Mouse (Mus musculus): ENCODE results near the gene Ppp1r11. TPM values are rescaled to one million over a fixed set of nuclear protein-coding genes. Genes with fewer than 3 reads are reported as not detected.

Ppp1r11 gene
- polyA plus RNA-seq, 1 experiment from 2014 or later, result 116 TPM

DNA sequence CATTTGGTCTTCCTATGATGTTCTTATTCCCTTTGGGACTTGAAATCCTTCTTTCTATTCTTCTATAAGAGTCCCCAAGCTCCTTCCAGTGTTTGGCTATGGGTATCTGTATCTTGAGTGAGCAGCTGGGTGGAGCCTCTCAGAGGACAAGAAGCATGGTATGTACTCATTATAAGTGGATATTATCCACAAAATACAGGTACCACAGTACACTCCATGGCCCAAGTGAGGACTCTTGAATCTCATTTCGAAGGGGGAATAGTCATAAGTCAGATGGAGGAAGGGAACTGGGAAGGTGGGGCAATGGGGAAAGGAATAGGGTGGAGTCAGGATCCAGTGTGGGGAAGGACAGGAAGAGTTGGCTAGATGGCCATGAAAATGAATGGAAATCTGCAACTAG lies 1.5 kb upstream of the Ppp1r11 start:
- Histone ChIP-seq H3K27ac (no peak overlapping the region), H3K4me3 (replicated peaks) (no peak overlapping the region), H3K4me1 (peaks cover 9% of the 10 kb centered on the region), H3K36me3 (peaks cover 14% of the 10 kb centered on the region), H3K27me3 (replicated peaks) (no peaks in the 10 kb centered on the region), H3K9me3 (no peaks in the 10 kb centered on the region), H3K9ac (no peak overlapping the region), H3K4me2 (no peak overlapping the region)
- ATAC-seq (ENCODE audit: insufficient read depth, low FRiP score, low read depth), result no peak
- WGBS, result 87% methylated on average over 1 of the region's 1 CpGs

DNA sequence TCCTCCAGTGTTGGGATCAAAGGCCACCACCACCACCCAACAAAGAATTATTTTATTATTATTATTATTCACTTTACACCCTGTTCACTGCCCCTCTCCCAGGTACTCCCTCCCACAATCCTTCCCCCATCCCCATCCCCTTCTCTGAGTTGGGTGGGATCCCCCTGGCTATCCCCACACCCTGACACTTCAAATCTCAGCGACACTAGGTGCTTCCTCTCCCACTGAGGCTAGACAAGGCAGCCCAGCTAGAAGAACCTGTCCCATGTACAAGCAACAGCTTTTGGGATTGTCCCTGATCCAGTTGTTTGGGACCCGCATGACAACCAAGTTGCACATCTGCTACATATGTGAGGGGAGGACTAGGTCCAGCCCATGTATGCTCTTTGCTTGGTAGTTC lies 1.1 kb upstream of the Ppp1r11 start:
- no peaks in the 10 kb centered on the region for H3K27me3 ChIP-seq (replicated peaks)
- peaks cover 9% of the 10 kb centered on the region for H3K4me1 ChIP-seq
- H3K9ac ChIP-seq, result no peak overlapping the region
- ATAC-seq (ENCODE audit: insufficient read depth, low FRiP score, low read depth), result no peak
- 90% methylated on average over 2 of the region's 2 CpGs for WGBS
- peaks cover 14% of the 10 kb centered on the region for H3K36me3 ChIP-seq
- no peak overlapping the region for H3K27ac ChIP-seq
- H3K4me2 ChIP-seq, result no peak overlapping the region
- H3K9me3 ChIP-seq, result no peaks in the 10 kb centered on the region
- H3K4me3 ChIP-seq (replicated peaks), result no peak overlapping the region

DNA sequence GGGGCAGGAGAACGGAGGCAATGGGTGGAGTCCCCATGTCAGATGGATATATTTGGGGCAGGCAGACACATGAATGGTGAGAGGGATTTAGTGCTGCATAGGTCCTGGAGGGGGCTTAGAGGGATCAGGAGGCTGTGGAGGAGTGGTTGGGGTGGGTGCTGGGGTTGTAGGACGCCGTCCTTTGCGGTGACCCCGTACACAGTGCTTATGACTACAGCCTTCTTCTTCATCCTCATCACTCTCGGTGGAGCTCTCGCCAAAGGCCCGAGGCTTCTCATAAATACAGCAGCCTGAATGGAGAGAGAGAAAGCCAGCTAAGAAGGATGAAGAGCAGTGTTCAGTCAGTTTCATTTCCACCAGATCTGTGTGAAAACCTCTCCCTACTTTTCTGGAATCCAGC lies 2.3 kb downstream of the Ppp1r11 start:
- Histone ChIP-seq H3K36me3 (peaks cover 7% of the 10 kb centered on the region), H3K4me2 (no peak overlapping the region), H3K4me3 (replicated peaks) (no peak overlapping the region), H3K9ac (no peak overlapping the region), H3K4me1 (peaks cover 9% of the 10 kb centered on the region; the same call in 1 of the 2 replicates), H3K27me3 (replicated peaks) (peaks cover 11% of the 10 kb centered on the region), H3K9me3 (no peaks in the 10 kb centered on the region), H3K27ac (no peak overlapping the region)
- ATAC-seq (ENCODE audit: insufficient read depth, low FRiP score, low read depth), result no peak
- WGBS, result 97% methylated on average over 8 of the region's 8 CpGs

DNA sequence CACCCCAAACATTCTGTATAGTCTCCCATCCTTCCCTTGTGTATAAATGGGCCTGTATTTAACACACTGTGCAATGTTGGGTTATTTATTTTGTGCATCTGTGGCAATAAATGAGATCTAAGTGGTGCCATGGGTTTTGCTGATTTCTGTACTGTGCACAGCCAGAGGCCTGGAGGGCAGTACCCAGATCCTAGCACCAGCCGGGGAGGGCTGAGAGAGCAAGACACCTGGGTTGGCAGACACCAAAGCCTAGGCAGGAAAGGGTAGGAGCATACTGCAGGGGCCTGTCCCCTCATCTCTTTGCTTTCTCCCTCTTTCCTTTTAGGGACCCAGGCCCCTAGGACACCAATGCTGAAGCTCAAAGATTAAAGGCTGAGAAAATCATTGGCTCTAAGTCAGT lies 3.3 kb downstream of the Ppp1r11 start:
- no peak overlapping the region for H3K9ac ChIP-seq
- WGBS, result 94% methylated on average over 1 of the region's 1 CpGs
- H3K4me2 ChIP-seq, result no peak overlapping the region
- ATAC-seq (ENCODE audit: insufficient read depth, low FRiP score, low read depth), result no peak
- peaks cover 7% of the 10 kb centered on the region for H3K36me3 ChIP-seq
- no peak overlapping the region for H3K27ac ChIP-seq
- H3K4me1 ChIP-seq, result peaks cover 10% of the 10 kb centered on the region; the same call in 1 of the 2 replicates
- H3K4me3 ChIP-seq (replicated peaks), result no peak overlapping the region
- peaks cover 15% of the 10 kb centered on the region for H3K27me3 ChIP-seq (replicated peaks)
- H3K9me3 ChIP-seq, result no peaks in the 10 kb centered on the region

DNA sequence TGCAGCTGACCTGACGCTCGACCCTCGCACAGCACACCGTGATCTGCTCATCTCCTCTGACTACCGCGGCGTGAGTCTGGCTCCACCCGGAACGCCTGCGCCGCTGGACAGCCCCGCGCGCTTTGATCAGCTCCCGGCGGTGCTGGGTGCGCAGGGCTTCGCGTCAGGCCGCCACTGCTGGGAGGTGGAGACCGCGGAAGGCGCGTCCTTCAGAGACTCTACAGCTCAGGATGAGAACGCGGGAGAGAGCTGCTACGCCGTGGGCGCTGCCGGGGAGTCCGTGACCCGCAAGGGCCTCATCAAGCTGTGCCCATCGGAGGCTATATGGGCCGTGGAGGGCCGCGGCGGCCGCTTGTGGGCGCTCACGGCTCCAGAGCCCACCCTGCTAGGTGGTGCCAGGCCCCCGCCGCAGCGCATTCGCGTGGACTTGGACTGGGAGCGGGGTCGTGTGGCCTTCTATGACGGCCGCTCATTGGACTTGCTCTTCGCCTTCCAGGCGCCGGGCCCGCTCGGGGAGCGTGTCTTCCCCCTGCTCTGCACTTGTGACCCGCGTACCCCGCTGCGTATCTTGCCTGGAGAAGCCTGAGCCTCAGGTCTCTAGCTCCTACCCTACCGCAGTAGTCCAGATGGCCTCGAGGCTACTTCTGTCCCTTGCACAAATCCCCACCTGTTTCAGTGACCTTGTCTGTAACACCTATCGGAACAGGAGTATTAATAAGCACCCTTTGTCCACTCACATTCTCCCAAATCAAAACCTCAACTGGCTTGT lies 4.3 kb downstream of the Ppp1r11 start:
- H3K9ac ChIP-seq, result peak overlapping the region; percentile 33
- 1% methylated on average over 62 of the region's 62 CpGs for WGBS
- 0 out of 2 replicates have a peak, but pooled peaks have one; percentile 3 for ATAC-seq (ENCODE audit: insufficient read depth, low FRiP score, low read depth)
- H3K4me1 ChIP-seq, result peaks cover 20% of the 10 kb centered on the region
- peak overlapping the region; percentile 96 for H3K4me2 ChIP-seq
- no peak overlapping the region for H3K27ac ChIP-seq
- no peaks in the 10 kb centered on the region for H3K9me3 ChIP-seq
- H3K36me3 ChIP-seq, result peaks cover 7% of the 10 kb centered on the region
- peaks cover 26% of the 10 kb centered on the region for H3K27me3 ChIP-seq (replicated peaks)
- H3K4me3 ChIP-seq (replicated peaks), result peak overlapping the region; percentile 49

DNA sequence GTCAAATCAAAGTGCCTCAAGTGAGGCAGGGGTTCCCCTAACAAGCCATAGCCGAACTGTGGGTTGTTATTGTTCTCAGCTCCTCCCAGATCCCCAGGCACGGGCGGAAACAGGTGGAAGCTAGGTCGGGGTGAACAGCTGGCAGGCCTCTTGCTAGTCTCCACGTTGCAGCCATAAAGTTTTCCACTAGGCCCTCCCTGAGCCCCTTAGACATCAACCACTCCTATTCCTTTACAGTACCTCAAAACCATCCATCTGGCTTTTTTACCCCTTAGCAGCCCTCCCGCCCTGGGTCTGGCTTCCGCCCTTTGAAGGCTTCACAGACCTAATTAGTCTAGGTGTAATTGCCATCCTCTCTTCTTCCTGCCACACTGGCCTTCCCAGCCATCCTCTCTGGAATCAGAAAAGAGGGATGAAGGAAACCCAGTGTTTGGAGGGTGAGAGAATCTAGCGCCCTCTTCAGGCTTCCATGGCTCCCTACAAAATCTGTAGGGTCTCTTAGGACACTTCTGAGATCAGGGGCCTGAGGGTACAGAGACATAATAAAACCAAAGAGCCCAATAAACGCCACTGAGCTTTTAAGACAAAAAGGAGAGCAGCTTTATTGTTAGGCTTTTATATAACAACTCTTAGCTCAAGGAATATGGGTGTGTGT lies 7.3 kb downstream of the Ppp1r11 start:
- no peaks in the 10 kb centered on the region for H3K9me3 ChIP-seq
- no peak overlapping the region for H3K27ac ChIP-seq
- peaks cover 7% of the 10 kb centered on the region for H3K36me3 ChIP-seq
- H3K27me3 ChIP-seq (replicated peaks), result peaks cover 40% of the 10 kb centered on the region
- WGBS, result 21% methylated on average over 9 of the region's 9 CpGs
- H3K4me2 ChIP-seq, result no peak overlapping the region
- ATAC-seq (ENCODE audit: insufficient read depth, low FRiP score, low read depth), result no peak
- no peak overlapping the region for H3K9ac ChIP-seq
- H3K4me3 ChIP-seq (replicated peaks), result no peak overlapping the region
- peaks cover 14% of the 10 kb centered on the region for H3K4me1 ChIP-seq

DNA sequence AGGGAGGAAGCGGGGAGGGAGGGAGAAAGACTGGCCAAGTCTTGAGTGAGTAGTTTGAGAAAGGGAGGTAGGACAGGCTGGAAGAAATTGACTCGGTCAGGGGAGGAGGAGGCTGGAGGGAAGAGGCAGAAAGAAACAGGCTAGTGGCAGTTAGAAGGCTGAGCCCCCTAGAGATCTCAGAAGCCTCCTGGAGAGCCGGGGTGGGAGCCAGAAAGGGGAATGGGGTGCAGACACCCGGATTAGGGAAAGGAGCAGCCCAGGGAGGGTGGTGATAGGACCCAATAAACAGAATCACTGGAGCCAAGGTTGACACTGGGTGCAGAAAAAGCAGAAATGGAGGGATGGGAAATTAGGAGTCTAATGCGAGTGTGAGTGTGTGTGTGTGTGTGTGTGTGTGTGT lies 7.8 kb downstream of the Ppp1r11 start:
- Histone ChIP-seq H3K4me2 (peak overlapping the region; percentile 88; the same call in 1 of the 2 replicates), H3K36me3 (peaks cover 1% of the 10 kb centered on the region; the same call in 1 of the 2 replicates), H3K4me3 (replicated peaks) (peak overlapping the region; percentile 41), H3K27me3 (replicated peaks) (peaks cover 40% of the 10 kb centered on the region), H3K9me3 (no peaks in the 10 kb centered on the region), H3K4me1 (peaks cover 14% of the 10 kb centered on the region), H3K27ac (no peak overlapping the region), H3K9ac (no peak overlapping the region)
- no peak for ATAC-seq (ENCODE audit: insufficient read depth, low FRiP score, low read depth)
- 20% methylated on average over 5 of the region's 5 CpGs for whole genome bisulfite sequencing

DNA sequence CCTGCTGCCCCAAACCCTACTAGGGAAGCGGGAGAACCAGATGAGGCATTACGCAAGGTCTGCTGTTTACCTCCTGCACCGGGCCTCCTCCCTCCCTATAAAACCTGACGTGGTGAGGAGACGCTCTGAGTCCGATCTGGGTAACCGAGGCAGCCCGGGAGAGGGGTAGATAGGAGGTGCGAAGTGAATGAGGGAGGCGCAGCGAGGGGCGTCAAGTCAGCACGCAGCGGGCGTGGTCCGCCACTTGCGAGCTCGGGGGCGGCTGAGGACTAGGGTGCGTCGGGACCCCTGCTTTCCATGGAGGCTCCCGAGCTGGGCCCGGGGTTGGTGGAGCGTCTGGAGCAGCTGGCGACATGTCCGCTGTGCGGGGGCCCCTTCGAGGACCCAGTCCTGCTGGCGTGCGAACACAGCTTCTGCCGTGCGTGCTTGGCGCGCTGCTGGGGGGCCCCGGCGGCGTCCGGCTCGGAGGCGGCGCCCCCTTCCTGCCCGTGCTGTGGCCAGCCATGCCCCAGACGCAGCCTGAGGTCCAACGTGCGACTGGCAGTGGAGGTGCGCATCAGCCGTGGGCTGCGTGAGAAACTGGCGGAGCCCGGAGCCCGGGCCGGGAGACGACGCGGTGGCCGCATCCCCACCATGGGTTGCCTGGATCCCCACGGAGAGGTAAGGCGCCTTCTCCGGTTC lies 8.6 kb downstream of the Ppp1r11 start, which contains the start of gene Rnf39:
TSS of gene Rnf39 (plus strand) at position 128 of the 681 bp plus-strand sequence.
- Histone ChIP-seq H3K4me1 (peaks cover 14% of the 10 kb centered on the region), H3K27ac (no peak within 1 kb of the TSS), H3K9ac (peak within 1 kb of the TSS; percentile 8; the same call in 1 of the 2 replicates), H3K4me2 (peak within 1 kb of the TSS; percentile 88), H3K36me3 (no peaks in the 10 kb centered on the region), H3K9me3 (no peaks in the 10 kb centered on the region), H3K4me3 (replicated peaks) (peak within 1 kb of the TSS; percentile 41), H3K27me3 (replicated peaks) (peaks cover 40% of the 10 kb centered on the region)
- ATAC-seq (ENCODE audit: insufficient read depth, low FRiP score, low read depth), result peak; percentile 34; the same call in 1 of the 2 replicates
- 2% methylated on average over 59 of the region's 59 CpGs for WGBS

DNA sequence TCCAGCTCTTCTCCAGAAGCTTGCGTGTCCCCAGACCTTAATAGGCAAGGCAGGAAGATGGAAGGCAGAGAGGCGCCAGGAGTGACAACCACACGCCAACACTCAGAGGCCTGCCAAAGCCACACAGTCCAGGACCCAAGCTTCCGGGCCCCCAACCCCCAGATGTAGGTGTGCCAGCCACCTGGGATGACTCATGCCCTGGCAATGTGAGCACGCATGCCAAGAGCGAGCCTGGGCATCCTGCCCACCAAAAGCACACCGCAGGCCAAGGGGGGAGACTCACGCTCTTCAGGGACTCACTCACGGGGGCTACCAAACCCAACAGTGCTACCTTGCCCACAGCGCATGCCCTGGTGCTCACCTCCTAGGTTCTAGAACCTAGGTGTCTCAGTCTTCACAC lies 9.2 kb downstream of the Ppp1r11 start:
- H3K4me2 ChIP-seq, result peak overlapping the region; percentile 88
- H3K27ac ChIP-seq, result no peak overlapping the region
- 46% methylated on average over 10 of the region's 10 CpGs for WGBS
- H3K9me3 ChIP-seq, result no peaks in the 10 kb centered on the region
- H3K4me1 ChIP-seq, result peaks cover 13% of the 10 kb centered on the region
- peak overlapping the region; percentile 41 for H3K4me3 ChIP-seq (replicated peaks)
- H3K27me3 ChIP-seq (replicated peaks), result peaks cover 42% of the 10 kb centered on the region
- no peaks in the 10 kb centered on the region for H3K36me3 ChIP-seq
- H3K9ac ChIP-seq, result no peak overlapping the region
- peak; percentile 41; the same call in 1 of the 2 replicates for ATAC-seq (ENCODE audit: insufficient read depth, low FRiP score, low read depth)

DNA sequence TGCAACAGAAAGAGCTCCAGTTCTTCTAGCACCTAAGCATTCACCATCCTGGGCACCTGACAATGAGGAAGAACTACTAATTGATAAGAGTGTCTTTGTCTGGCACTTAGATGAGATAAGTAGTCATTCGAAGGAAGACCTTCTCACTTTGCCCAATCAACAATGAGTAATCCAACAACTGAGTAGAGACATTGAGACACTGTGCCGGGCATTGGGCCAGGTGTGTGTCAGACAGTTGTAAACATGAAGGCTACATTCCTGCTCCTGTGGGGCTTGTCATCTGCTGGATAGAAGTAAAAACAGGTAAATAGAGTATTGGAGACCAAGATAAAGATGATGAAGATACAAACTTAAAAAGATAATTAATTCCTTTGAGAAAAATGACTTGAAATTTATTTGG lies 13.5 kb downstream of the Ppp1r11 start:
- Histone ChIP-seq H3K4me3 (replicated peaks) (no peak overlapping the region), H3K36me3 (no peaks in the 10 kb centered on the region), H3K27me3 (replicated peaks) (peaks cover 25% of the 10 kb centered on the region), H3K9me3 (no peaks in the 10 kb centered on the region), H3K4me1 (peaks cover 8% of the 10 kb centered on the region), H3K4me2 (no peak overlapping the region), H3K9ac (no peak overlapping the region), H3K27ac (no peak overlapping the region)
- no peak for ATAC-seq (ENCODE audit: insufficient read depth, low FRiP score, low read depth)
- WGBS, result 58% methylated on average over 2 of the region's 2 CpGs

DNA sequence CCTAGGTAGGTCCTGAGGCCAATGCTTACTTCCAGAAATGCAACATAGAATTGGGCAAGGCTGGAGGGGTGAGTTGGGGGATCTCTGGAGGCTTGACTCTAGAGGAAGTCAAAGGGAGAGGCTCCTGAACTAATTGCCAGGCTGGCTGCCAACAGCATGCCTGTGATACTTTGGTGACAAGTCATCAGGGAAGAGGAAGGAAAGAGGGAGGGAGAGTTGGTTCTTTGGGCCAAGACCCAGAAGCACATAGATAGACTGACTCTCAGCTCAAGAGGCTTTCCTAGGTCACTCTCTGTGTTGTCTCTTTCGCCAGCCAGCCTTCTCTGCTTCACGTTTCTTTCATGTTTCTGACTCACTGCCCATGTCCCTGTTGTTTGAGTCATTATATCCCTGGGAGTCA lies 19.7 kb downstream of the Ppp1r11 start:
- no peaks in the 10 kb centered on the region for H3K27me3 ChIP-seq (replicated peaks)
- H3K4me2 ChIP-seq, result no peak overlapping the region
- H3K9ac ChIP-seq, result no peak overlapping the region
- no peak overlapping the region for H3K27ac ChIP-seq
- no peak for ATAC-seq (ENCODE audit: insufficient read depth, low FRiP score, low read depth)
- H3K36me3 ChIP-seq, result no peaks in the 10 kb centered on the region
- no peaks in the 10 kb centered on the region for H3K4me1 ChIP-seq
- WGBS, result 48% methylated on average over 2 of the region's 2 CpGs
- H3K9me3 ChIP-seq, result no peaks in the 10 kb centered on the region
- no peak overlapping the region for H3K4me3 ChIP-seq (replicated peaks)

DNA sequence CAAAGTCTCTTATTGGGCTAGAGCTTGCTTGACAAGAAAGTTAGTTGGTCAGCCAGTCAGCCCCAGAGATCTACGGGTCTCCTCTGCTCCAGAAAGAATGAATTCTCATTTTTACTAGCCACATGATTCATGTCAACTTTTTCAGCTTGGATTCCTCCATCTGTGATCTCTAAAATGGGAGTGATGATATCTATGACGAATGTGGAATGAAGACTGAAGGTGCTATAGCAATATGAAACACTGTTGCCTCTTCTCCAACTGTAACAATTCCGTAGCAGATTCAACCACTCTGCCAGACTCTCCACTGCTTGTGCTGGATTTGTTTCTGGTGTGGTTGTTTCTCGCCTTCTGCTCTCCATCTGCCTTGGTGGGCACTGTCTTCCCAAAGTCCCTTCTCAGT lies 20.4 kb downstream of the Ppp1r11 start:
- Histone ChIP-seq H3K36me3 (no peaks in the 10 kb centered on the region), H3K4me2 (no peak overlapping the region), H3K27ac (no peak overlapping the region), H3K27me3 (replicated peaks) (no peaks in the 10 kb centered on the region), H3K4me1 (no peaks in the 10 kb centered on the region), H3K9ac (no peak overlapping the region), H3K4me3 (replicated peaks) (no peak overlapping the region), H3K9me3 (no peaks in the 10 kb centered on the region)
- 78% methylated on average over 4 of the region's 4 CpGs for WGBS
- no peak for ATAC-seq (ENCODE audit: insufficient read depth, low FRiP score, low read depth)
